ENCODE assay signal across 21 mouse cellular contexts in the genomic region with DNA sequence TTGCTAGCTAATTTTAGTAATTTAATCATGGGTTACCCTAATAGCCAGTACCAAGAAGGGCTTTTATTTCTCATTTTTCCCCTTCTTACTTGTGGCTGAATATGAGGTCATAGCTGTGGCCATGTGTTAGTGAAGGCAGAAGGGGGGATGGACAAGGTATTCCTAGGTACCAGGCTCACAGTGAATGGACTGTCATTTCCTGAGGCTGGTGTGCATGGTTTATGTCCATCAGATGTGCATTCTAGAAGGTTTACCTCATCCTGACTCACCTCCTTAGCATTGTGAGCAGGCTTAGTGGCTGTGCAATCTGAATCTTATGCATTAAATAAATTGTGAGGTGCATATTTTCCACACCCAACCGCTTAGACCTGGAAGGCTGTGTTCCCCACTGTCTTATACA.
"Had no signal": no experiment of that assay in that cellular context is flagged by ENCODE, and none has a peak within 500 bp of the region (broad histone marks: within the 10 kb centered on the region; RNA-seq: fewer than 3 reads in every experiment).

No protein-coding gene starts in this region.

- ATAC-seq: lung, postnatal 0 days; midbrain, embryonic 16.5 days had no signal

- H3K4me3 ChIP-seq: lung, embryonic 15.5 days; megakaryocyte, embryonic 14.5 days; midbrain, embryonic 12.5 days; myocyte; neural tube, embryonic 13.5 days; neural tube, embryonic 15.5 days had no signal

- H3K9me3 ChIP-seq: neural tube, embryonic 15.5 days had no signal

- H3K27ac ChIP-seq: lung, embryonic 15.5 days; macrophage; midbrain, embryonic 12.5 days; neural tube, embryonic 13.5 days had no signal

- H3K4me2 ChIP-seq: lung, embryonic 15.5 days; midbrain, embryonic 12.5 days; neural tube, embryonic 13.5 days; neural tube, embryonic 15.5 days had no signal

- DNase-seq: lung, adult 2 months; lung, postnatal 14 days; lung, postnatal 36 days; midbrain, embryonic 14.5 days; retina, postnatal 1 day; right cerebral cortex, adult 18-20 months; right cerebral cortex, postnatal 25 days; right cerebral cortex, postnatal 4 days; spleen, adult 18-20 months; thymus, adult 18-20 months; thymus, postnatal 14 days; thymus, postnatal 36 days had no signal

- H3K4me1 ChIP-seq: lung, embryonic 15.5 days had no signal

- H3K27me3 ChIP-seq: lung, embryonic 15.5 days; midbrain, embryonic 12.5 days; neural tube, embryonic 13.5 days; neural tube, embryonic 15.5 days had no signal

- H3K9ac ChIP-seq: lung, embryonic 15.5 days; midbrain, embryonic 12.5 days; neural tube, embryonic 13.5 days; neural tube, embryonic 15.5 days had no signal
